Mouse (Mus musculus) bone marrow macrophage, adult 2 months (primary cell): ENCODE data around the gene Cuedc1. TPM values are rescaled to one million over a fixed set of nuclear protein-coding genes. Genes with fewer than 3 reads are reported as not detected.

Experiments used
- H3K27ac ChIP-seq: 2 replicates; pipeline ENCODE4 v1.5.1; 2012; ENCODE audit warnings: low read depth, low read length; ENCODE audit not compliant: insufficient read depth
- H3K4me1 ChIP-seq: 2 replicates; pipeline ENCODE4 v1.6.1; 2012; ENCODE audit warnings: low read length; ENCODE audit not compliant: control insufficient read depth, insufficient read depth
- H3K4me3 ChIP-seq: 2 replicates; pipeline ENCODE4 v1.5.1; 2012; ENCODE audit warnings: mild to moderate bottlenecking, low read length, moderate library complexity; ENCODE audit not compliant: insufficient read depth
- CTCF ChIP-seq: IDR thresholded peaks from 2 replicates; pipeline ENCODE4 v1.5.1; 2012; ENCODE audit warnings: low read depth, mild to moderate bottlenecking, low read length, moderate library complexity
- POLR2A ChIP-seq: IDR thresholded peaks from 2 replicates; pipeline ENCODE4 v1.6.1; 2012; ENCODE audit warnings: mild to moderate bottlenecking, low read depth, low read length, borderline replicate concordance
- polyA plus RNA-seq: library from polyadenylated mRNA; stranded (reverse); fragments of >200 nt; gene quantifications from 2 replicates; pipeline ENCODE4 v1.2.4, GENCODE M21; 2012; ENCODE audit not compliant: missing spikeins, insufficient read depth, insufficient read length

Gene Cuedc1
- polyA plus RNA-seq, 1 experiment: 13.1 TPM

DNA sequence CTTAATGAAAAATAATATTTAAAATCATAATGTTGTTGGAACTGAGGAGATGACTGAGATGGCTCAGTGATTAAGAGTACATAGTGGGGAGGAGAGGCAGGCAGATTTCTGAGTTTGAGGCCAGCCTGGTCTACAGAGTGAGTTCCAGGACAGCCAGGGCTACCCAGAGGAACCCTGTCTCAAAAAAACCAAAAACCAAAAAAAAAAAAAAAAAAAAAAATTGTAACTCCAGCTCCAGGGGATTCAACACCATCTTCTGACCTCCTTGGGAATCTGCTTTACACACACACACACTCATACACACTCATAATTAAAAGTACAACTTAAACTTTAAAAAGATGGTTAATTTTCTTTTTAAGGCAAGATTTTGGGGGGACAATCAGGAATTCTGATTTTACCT is 32.1 kb upstream of the Cuedc1 start:
- H3K4me1 ChIP-seq: peaks cover 19% of the 10 kb centered on the region

DNA sequence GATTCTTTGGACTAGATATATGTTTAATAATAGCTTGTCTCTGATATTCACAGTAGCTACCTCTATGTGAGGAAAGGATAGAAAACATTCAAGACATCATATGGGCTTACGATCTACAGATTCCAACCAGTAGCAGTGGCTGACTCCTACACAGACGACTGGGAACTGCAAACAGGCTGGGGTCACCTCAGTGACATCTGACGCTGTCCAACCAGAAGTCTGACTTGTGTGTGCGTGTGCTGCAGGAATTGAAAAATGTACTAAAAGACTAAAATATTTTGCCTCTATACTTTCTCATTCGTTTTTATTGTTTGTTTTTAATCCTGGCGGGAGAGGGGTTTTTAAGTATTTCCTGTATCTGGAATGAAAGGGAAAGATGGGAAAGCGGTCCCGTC is 30.7 kb upstream of the Cuedc1 start:
- no peak overlapping the region for H3K27ac ChIP-seq

More for the DNA sequence above, 32.1 kb upstream of the Cuedc1 start:
- Histone ChIP-seq H3K27ac (no peak overlapping the region), H3K4me3 (no peak overlapping the region)
- TF ChIP-seq POLR2A (no peak), CTCF (no peak)

DNA sequence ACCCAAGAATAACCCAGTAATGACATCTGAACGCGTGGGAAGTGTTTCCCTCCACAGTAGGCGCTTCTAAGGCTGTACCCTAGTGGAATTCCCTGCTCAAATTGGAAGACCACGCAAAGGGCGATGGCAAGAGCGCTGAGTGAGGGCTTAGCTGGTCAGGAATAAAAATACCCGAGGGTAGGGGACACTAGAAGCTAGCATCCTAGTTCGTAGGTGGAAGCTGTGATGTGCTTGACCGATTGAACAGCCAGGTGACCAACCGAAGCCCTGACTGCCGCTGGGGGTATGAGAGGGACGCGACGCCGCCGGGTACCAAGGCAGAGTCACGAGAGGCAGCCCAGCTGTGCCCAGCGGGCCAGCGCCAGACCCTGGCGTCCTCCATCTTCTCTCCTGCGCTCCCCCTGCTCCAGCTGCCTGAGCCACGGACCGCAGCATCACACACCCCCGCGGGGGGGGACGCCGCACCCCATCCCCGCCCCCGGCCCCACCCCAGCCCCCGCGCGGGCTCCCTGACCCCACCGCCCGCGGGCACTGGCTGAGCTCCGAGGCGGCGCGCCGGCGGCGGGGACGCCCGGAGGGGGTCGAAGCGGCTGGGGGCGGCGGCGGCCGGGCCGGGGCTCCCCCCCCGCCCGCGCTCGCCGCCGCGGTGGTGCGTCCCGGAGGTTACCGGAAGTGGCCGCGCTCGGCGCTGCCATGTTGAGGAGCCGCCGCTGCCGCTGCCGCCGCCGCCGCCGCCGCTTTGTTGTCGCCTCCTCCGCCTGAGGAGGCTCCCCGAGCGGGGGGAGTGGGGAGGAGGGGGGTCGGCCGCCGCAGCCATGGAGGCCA is 30.1 kb upstream of the Cuedc1 start, which contains the start of gene Vezf1:
Gene Vezf1 (plus strand): TSS at position 694 of the 825 bp plus-strand sequence.
- TF ChIP-seq POLR2A (no peak), CTCF (no peak)
- peak within 1 kb of the TSS; percentile 28 for H3K27ac ChIP-seq
- peaks cover 31% of the 10 kb centered on the region for H3K4me1 ChIP-seq
- peak within 1 kb of the TSS; percentile 92 for H3K4me3 ChIP-seq

More for the DNA sequence above, 30.7 kb upstream of the Cuedc1 start:
- no peak for TF ChIP-seq POLR2A
- no peak for TF ChIP-seq CTCF
- Histone ChIP-seq H3K4me3 (peak overlapping the region; percentile 92), H3K4me1 (peaks cover 31% of the 10 kb centered on the region)

DNA sequence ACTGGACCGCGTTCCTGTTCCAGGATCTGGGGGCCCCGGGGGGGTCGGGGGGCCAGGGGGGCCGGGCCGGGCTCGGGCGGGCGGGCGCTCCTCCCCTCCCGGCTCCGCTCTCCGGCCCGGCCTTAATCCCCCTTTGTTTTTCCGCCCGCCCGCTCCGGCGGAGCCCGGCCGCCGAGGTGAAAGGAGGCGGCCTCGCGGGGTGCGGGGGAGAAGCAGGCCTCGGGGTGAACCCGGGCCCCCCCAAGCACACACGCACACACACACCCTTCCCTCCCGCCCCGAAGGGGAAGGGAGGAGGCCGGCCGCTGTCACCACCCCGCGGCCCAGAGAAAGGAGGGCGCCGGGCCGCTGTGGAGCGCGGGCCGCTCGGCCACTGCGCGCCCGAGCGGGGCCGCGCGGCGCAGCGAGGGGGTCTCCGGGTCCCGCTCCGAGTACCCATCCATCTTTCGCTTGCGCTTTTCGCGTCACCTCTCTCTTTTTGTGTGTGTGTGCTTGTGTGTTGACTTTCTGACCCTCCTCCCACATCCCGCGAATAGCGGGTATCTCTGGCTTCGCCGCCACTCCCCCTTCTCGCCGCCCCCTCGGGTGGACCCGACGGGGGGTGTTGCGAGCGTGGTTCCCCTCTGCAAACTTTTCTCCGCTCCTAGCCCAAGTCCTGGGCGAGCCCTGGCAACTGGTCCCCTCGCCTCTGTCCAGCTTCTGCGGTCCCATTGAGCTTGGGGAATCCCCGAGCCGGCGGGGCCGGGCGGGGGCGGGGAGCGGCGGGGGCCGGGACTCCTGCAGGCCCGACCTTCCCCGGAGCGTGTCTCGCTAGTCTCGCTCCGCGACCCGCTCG is 29.2 kb upstream of the Cuedc1 start:
- Histone ChIP-seq H3K4me1 (peaks cover 31% of the 10 kb centered on the region), H3K4me3 (peak overlapping the region; percentile 92), H3K27ac (peak overlapping the region; percentile 28)
- TF ChIP-seq CTCF (no peak), POLR2A (no peak)

DNA sequence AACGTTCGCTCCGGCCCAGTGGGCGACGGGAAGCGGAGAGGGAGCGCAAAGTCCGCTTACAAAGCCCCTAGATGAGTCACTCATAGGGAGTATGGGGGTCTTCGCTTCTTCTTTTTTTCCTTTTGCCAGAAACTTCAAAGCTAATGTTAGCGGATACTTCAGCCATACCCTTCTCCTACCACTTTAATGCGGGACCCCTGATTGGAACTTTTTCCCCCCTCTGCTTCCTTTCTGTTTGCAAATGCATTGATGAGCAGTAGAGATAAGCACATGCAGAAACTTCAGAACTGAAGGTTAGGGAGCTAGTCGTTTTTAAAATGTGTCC is 28.6 kb upstream of the Cuedc1 start:
- Histone ChIP-seq H3K4me3 (peak overlapping the region; percentile 92), H3K27ac (no peak overlapping the region), H3K4me1 (peaks cover 31% of the 10 kb centered on the region)
- TF ChIP-seq CTCF (no peak), POLR2A (no peak)

DNA sequence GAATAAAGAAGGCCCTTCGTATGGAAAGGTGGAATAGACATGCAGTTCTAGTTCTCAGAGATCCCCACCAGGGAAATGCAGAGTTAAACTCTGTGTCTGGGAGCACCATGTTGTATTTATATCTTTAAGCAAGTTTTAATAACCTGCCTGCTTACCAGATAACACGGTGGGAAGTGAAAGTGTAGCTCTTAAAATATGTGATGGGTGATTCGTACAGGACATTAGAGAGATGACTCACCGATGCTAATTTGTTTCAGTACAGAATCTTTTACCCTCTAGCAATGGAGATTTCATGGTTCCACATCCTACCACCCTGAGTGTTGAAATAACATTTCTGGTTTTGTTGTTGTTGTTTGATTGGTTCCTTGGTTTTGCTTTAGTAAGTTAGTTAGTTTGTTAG is 27.5 kb upstream of the Cuedc1 start:
- no peak overlapping the region for H3K4me3 ChIP-seq
- H3K4me1 ChIP-seq: peaks cover 31% of the 10 kb centered on the region
- TF ChIP-seq CTCF (no peak), POLR2A (no peak)
- H3K27ac ChIP-seq: no peak overlapping the region

DNA sequence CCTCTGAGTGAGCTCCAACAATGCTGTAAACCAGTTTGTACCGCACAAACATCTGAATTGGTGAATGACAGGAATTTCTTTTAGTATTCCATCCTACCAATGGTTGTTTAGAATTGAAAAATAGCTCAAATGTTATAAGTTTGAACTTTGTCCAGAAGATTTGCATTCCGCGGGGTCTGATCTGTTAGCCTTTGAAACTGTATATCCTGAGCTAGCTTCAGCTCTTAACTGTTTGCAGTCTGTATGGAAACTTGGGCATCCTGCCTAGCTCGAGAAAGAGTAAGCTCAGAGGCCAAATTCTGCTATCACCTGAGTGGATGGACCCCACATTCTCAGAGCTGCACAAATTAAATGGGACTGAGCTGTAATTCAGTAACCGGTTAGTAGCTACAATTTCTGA is 26.7 kb upstream of the Cuedc1 start:
- Histone ChIP-seq H3K4me1 (peaks cover 31% of the 10 kb centered on the region), H3K4me3 (no peak overlapping the region), H3K27ac (no peak overlapping the region)
- TF ChIP-seq POLR2A (no peak), CTCF (no peak)

DNA sequence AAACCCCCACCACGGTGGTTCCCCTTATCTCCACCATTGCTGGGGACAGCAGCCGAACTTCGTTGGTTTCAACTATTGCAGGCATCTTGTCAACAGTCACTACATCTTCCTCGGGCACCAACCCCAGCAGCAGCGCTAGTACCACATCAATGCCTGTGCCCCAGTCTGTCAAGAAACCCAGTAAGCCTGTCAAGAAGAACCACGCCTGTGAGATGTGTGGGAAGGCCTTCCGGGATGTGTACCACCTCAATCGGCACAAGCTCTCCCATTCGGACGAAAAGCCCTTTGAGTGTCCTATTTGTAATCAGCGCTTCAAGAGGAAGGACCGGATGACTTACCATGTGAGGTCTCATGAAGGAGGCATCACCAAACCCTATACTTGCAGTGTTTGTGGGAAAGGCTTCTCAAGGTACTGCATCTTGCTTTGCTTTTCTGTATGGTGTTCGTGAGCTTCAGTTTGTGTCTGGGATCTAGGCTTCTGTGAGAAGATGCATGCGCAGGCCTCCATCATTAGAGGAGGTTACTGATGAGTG is 24.4 kb upstream of the Cuedc1 start:
- TF ChIP-seq CTCF (no peak), POLR2A (no peak)
- peaks cover 24% of the 10 kb centered on the region for H3K4me1 ChIP-seq
- no peak overlapping the region for H3K4me3 ChIP-seq
- H3K27ac ChIP-seq: no peak overlapping the region

DNA sequence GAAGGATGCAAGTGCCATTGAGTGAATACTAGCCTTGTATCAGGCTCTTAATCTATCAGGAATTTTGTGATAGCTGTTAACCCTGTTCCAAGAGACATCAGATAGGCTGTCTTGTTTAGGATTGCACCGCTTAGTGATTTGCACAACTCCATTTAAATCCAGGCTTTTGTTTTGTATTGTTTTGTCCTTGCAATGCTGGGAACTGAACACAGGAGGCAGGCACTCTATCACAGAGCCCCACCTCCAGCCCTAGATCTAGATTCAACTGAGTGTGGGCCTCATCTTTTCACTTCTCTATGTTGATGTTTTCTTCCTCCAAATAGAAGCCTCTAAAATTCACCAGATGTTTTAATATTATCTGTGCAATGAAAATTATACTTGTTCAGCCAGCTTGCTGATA is 22.2 kb upstream of the Cuedc1 start:
- Histone ChIP-seq H3K27ac (no peak overlapping the region), H3K4me3 (no peak overlapping the region), H3K4me1 (peaks cover 12% of the 10 kb centered on the region)
- TF ChIP-seq POLR2A (no peak), CTCF (no peak)

DNA sequence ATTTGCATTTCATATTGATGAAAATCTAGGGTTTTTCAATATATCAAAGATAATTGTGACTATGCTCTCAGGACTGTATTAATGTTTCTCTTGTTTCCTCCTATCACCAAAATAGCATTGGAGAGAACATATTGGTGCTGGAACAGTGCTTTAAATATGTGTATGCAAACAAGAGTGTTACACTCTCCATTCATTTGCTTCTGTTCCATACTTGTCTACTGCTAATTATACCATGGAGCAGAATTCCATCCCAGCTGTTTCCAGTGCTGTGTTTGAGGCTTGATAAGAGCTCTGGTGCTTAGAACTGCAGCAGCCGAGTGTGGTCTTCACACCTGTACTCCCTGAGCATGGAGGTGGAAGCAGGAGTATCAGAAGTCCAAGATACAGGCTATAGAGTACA is 21.5 kb upstream of the Cuedc1 start:
- Histone ChIP-seq H3K4me3 (no peak overlapping the region), H3K27ac (no peak overlapping the region), H3K4me1 (peaks cover 5% of the 10 kb centered on the region)
- no peak for TF ChIP-seq CTCF
- TF ChIP-seq POLR2A: no peak
